Mouse (Mus musculus): ENCODE measurements around the gene Zfp429. TPM values are rescaled to one million over a fixed set of nuclear protein-coding genes. Genes with fewer than 3 reads are reported as not detected.
"Not testable (repeated sequence)": the region's sequence is repeated elsewhere in the genome, so short reads cannot be mapped to it uniquely, and the experiment has no call there.

Gene Zfp429
- 3.2 and 3.4 TPM in 2 replicates for polyA plus RNA-seq (2012; rRNA removed)

DNA sequence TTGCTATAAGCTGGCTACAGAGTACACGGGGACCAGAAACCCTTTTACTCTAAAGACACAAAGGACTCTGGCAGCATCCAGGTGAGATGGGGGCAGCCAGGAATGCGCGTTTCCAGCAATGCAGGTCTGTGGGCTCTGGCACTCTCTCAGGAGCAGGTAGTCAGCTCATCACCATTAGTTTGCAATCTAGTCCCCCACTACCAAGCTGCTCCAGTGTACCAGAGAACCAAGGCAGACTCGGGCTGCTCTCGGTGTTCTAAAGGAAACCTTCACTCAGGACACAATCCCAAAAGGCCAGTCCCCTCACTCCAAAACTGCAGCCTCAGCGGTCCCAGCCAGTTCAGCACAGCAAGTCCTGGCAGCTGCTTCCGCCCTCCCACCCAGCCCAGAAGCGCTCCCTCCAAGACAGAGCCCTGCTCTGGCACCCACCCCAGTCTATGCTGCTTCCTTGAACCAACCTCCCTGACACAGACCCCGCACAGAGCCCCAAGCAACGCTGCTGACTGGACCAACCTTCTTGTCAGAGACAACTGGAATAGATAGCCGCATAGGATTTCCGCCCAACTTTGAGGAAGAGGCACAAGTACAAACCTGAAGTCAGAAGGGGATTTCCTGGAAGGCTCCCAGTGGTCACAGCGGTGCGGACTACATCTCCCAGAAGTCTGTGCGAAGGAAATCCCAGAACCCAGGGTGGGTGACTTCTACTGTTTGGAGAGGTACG lies at the start of gene Zfp429:
Gene Zfp429 (minus strand): TSS at position 637 of the 721 bp plus-strand sequence.
- peak; percentile 41 to 80 for DNase-seq (ENCODE audit: extremely low spot score in 1 of 2, low spot score in 1 of 2)

DNA sequence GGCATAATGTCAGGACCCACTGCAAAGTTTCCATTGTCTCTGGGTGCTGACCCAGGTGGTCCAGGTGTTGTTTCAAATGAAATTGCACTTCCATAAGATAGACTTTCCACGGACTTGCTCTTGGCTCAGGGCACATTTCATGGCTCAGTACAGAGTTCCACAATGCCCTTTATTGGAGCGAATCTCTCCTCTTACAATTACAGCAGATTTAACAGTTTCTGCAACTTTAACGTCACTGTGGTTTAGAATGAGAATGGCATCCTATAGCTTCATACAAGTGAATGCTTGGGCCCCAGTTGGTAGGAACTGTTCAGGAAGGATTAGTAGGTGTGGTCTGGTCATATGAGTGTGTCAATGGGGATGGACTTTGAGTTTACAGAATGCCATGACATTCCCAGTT lies 37.5 kb upstream of the Zfp429 start:
- DNase-seq (ENCODE audit: extremely low spot score in 1 of 2, low spot score in 1 of 2), result not testable (repeated sequence)

DNA sequence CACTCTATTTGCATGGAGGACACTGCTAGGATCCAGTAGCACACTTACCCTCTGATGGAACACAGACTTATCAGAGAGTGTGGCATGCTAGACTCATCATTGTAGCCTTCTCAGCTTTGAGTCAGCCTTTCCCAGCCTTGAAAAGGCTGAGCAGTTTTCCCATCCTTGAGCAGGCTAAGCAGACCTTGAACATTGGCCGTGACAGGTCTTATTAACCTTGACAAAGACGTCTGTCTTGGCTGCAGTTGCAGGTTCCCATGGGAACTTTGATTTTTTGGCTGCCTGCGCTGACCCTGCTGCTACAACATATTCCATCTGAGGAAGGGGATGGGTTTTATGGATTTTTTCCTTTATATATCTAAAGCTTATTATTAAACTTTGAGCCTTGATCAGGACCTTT lies 28.5 kb upstream of the Zfp429 start:
- no peak for DNase-seq (ENCODE audit: extremely low spot score in 1 of 2, low spot score in 1 of 2)

- DNase-seq (ENCODE audit: extremely low spot score in 1 of 2, low spot score in 1 of 2), result not testable (repeated sequence)
These were observed 26.1 kb upstream of the Zfp429 start for GRCm38 (mm10) chr13:67425699-67426098.

DNA sequence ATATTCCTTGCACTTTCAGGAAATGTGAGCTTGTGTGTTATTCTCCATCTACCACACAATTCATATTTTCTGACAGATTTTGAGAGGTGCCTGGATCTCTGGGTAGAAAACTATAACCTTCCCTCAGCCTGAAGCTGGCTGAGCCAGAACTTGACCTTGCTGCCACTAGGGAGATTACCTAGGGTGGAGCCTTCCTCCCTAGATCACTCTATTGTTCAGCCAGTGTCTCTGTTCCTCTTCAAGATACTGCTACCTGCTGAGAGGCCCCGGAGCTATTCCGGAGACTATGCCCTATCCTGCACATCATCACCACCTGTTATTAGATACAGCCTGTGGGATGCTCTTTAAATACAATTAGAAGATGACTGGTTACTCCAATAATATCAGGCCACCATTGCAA lies 22.9 kb upstream of the Zfp429 start:
- DNase-seq (ENCODE audit: extremely low spot score in 1 of 2, low spot score in 1 of 2), result not testable (repeated sequence)

GRCm38 (mm10) chr13:67421207-67421857 lies 21.7 kb upstream of the Zfp429 start, which contains the start of gene Zfp459:
Zfp459 (minus strand) TSS chr13:67421418.
- peak; percentile 8 to 43 for DNase-seq (ENCODE audit: extremely low spot score in 1 of 2, low spot score in 1 of 2)

- no peak for DNase-seq (ENCODE audit: extremely low spot score in 1 of 2, low spot score in 1 of 2)
These were observed 21.1 kb upstream of the Zfp429 start for GRCm38 (mm10) chr13:67420558-67421206.

GRCm38 (mm10) chr13:67416811-67417210 lies 17.2 kb upstream of the Zfp429 start:
- no peak for DNase-seq (ENCODE audit: extremely low spot score in 1 of 2, low spot score in 1 of 2)

GRCm38 (mm10) chr13:67415759-67416158 lies 16.1 kb upstream of the Zfp429 start:
- DNase-seq (ENCODE audit: extremely low spot score in 1 of 2, low spot score in 1 of 2), result no peak

DNA sequence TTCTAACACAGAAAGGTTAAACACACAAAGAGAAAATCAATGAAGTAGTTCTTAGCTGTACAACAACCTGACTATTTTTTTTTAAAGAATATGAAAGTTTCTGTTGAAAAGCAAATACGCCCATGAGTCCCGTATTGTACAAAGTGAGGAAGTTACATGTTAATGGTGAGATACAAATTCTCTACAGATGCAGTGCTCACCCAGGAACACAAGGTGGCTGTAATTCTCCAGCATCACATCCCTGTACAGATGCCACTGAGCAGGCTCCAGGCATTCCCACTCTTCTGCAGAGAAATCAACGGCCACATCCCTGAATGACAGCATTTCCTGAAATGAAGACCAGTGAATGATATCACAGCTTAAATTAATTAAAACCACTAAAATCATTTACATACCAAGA lies 14.0 kb upstream of the Zfp429 start:
- not testable (repeated sequence) for DNase-seq (ENCODE audit: extremely low spot score in 1 of 2, low spot score in 1 of 2)

DNA sequence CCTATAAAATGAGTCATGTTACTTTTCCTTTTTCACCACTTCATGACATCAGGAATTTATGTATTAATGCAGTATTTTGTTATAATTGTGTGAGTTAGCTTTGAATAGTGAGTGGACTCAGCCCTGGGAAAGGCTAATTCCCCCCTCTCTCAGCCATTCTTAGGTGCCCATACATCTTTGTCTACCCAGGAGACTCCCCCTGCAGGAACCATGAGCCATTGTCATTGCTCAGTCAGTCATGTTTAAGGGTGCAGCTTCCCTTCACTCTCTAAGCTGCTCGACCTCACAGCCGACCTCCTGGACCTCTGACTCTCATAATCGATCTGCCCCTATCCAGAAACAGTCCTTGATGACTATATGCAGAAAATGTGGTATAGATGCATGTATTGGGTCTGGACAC lies 23.4 kb downstream of the Zfp429 start:
- not testable (repeated sequence) for DNase-seq (ENCODE audit: extremely low spot score in 1 of 2, low spot score in 1 of 2)

DNA sequence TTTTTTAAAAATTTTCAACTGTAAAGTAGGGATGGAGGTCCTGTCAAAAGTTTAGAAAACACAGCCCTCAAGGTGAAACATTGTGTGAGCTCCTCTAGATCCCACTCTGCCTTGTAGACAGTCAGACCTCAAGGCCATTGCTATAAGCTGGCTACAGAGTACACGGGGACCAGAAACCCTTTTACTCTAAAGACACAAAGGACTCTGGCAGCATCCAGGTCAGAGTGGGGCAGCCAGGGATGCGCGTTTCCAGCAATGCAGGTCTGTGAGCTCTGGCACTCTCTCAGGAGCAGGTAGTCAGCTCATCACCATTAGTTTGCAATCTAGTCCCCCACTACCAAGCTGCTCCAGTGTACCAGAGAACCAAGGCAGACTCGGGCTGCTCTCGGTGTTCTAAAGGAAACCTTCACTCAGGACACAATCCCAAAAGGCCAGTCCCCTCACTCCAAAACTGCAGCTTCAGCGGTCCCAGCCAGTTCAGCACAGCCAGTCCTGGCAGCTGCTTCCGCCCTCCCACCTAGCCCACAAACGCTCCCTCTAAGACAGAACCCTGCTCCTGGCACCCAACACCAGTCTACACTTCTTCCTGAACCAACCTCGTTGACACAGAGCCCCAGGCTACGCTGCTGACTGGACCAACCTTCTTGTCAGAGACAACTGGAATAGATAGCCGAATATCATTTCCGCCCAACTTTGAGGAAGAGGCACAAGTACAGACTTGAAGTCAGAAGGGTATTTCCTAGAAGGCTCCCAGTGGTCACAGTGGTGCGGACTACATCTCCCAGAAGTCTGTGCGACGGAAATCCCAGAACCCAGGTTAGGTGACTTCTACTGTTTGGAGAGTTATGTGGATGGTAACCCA lies 24.3 kb downstream of the Zfp429 start, which contains the start of the genes Gm28041 and Zfp456:
Gene Gm28041 (minus strand): TSS at position 684 of the 862 bp plus-strand sequence.
Gene Zfp456 (minus strand): TSS at position 761 of the 862 bp plus-strand sequence.
- peak; percentile 13 to 66 for DNase-seq (ENCODE audit: extremely low spot score in 1 of 2, low spot score in 1 of 2)

- peak; percentile 89 to 95 for DNase-seq (ENCODE audit: extremely low spot score in 1 of 2, low spot score in 1 of 2)
These were observed 39.4 kb downstream of the Zfp429 start, which contains the start of the genes Gm28044 and Zfp953 for GRCm38 (mm10) chr13:67360131-67360744. Gm28044 (minus strand) TSS chr13:67360536. Zfp953 (minus strand) TSS chr13:67360605.

GRCm38 (mm10) chr13:67351854-67352253 lies 47.8 kb downstream of the Zfp429 start:
- DNase-seq (ENCODE audit: extremely low spot score in 1 of 2, low spot score in 1 of 2), result no peak

GRCm38 (mm10) chr13:67343422-67343821 lies 56.2 kb downstream of the Zfp429 start:
- no peak for DNase-seq (ENCODE audit: extremely low spot score in 1 of 2, low spot score in 1 of 2)

Other genes starting within 250 kb of the Zfp429 start
- 3.3 and 3.4 TPM in 2 replicates for gene Rsl1, start 226.6 kb downstream of the Zfp429 start, polyA plus RNA-seq (2012; rRNA removed)
- gene Zfp455, start 205.3 kb downstream of the Zfp429 start, polyA plus RNA-seq (2012; rRNA removed), result 1.6 TPM in 2 replicates
- 3.5 and 3.8 TPM in 2 replicates for gene Zfp458, start 121.4 kb downstream of the Zfp429 start, polyA plus RNA-seq (2012; rRNA removed)
- 3.0 and 3.7 TPM in 2 replicates for gene Zfp457, start 93.3 kb downstream of the Zfp429 start, polyA plus RNA-seq (2012; rRNA removed)
- 2.5 and 2.7 TPM in 2 replicates for gene Zfp595, start 67.2 kb downstream of the Zfp429 start, polyA plus RNA-seq (2012; rRNA removed)
- not detected in 2 replicates for gene Gm28044, start 39.3 kb downstream of the Zfp429 start, polyA plus RNA-seq (2012; rRNA removed)
- gene Zfp953, start 39.2 kb downstream of the Zfp429 start, polyA plus RNA-seq (2012; rRNA removed), result 0.48 TPM in 2 replicates
- 0.38 TPM in 1 of 2 replicates, not detected in the other for gene Gm28041, start 24.1 kb downstream of the Zfp429 start, polyA plus RNA-seq (2012; rRNA removed)
- gene Zfp456, start 24.0 kb downstream of the Zfp429 start, polyA plus RNA-seq (2012; rRNA removed), result 0.48 and 0.62 TPM in 2 replicates
- 2.3 and 2.5 TPM in 2 replicates for gene Zfp459, start 21.6 kb upstream of the Zfp429 start, polyA plus RNA-seq (2012; rRNA removed)
- gene Zfp874a, start 51.8 kb upstream of the Zfp429 start, polyA plus RNA-seq (2012; rRNA removed), result 8.2 and 8.4 TPM in 2 replicates
- 8.2 and 9.4 TPM in 2 replicates for gene Zfp874b, start 84.4 kb upstream of the Zfp429 start, polyA plus RNA-seq (2012; rRNA removed)
- gene Zfp58, start 100.7 kb upstream of the Zfp429 start, polyA plus RNA-seq (2012; rRNA removed), result 5.6 and 5.8 TPM in 2 replicates
- 0.06 TPM in 1 of 2 replicates, not detected in the other for gene Gm26965, start 126.3 kb upstream of the Zfp429 start, polyA plus RNA-seq (2012; rRNA removed)
- 25.7 and 33.8 TPM in 2 replicates for gene Zfp87, start 126.4 kb upstream of the Zfp429 start, polyA plus RNA-seq (2012; rRNA removed)
- gene Zfp748, start 154.0 kb upstream of the Zfp429 start, polyA plus RNA-seq (2012; rRNA removed), result 4.6 and 5.3 TPM in 2 replicates
- 3.0 and 4.1 TPM in 2 replicates for gene Zfp729b, start 209.9 kb upstream of the Zfp429 start, polyA plus RNA-seq (2012; rRNA removed)
- gene Gm49345, start 237.9 kb upstream of the Zfp429 start, polyA plus RNA-seq (2012; rRNA removed), result not detected in 2 replicates
- gene Zfp729a, start 238.0 kb upstream of the Zfp429 start, polyA plus RNA-seq (2012; rRNA removed), result 3.1 and 4.1 TPM in 2 replicates